Mouse (Mus musculus) kidney, adult 2 months (tissue): ENCODE measurements at regions not wholly inside any gene's neighbourhood (a gene's known extent, or its start where the extent isn't known, plus 50 kb on each side); places are given as distances from the start of the nearest gene placed in this dataset.

Experiments
- DNase-seq: peaks from one replicate; pipeline ENCODE4 v3.0.0; 2021
- H3K27ac ChIP-seq: fragments of 200-500 bp; 2 replicates; pipeline ENCODE4 v1.5.1; 2012; ENCODE audit warnings: low read depth, low read length, control low read depth, inconsistent platforms; ENCODE audit not compliant: insufficient read depth
- H3K27me3 ChIP-seq: fragments of 200-500 bp; replicated peaks from 2 replicates; pipeline ENCODE4 v1.6.1; 2012; ENCODE audit warnings: mild to moderate bottlenecking, moderate library complexity, low read length, inconsistent platforms; ENCODE audit not compliant: control insufficient read depth, insufficient read depth
- H3K36me3 ChIP-seq: fragments of 200-500 bp; 2 replicates; pipeline ENCODE4 v1.6.1; 2012; ENCODE audit warnings: mild to moderate bottlenecking, moderate library complexity, low read length, inconsistent platforms; ENCODE audit not compliant: control insufficient read depth, insufficient read depth
- H3K4me1 ChIP-seq: fragments of 200-500 bp; 2 replicates; pipeline ENCODE4 v1.6.1; 2011; ENCODE audit warnings: low read length; ENCODE audit not compliant: control insufficient read depth, insufficient read depth
- H3K4me3 ChIP-seq: fragments of 200-500 bp; 2 replicates; pipeline ENCODE4 v1.5.1; 2011; ENCODE audit warnings: mild to moderate bottlenecking, low read depth, low read length, control low read depth; ENCODE audit not compliant: insufficient read depth
- CTCF ChIP-seq: fragments of 200-500 bp; conservative IDR thresholded peaks from 2 replicates; pipeline ENCODE4 v1.5.1; 2011; ENCODE audit warnings: low read depth, mild to moderate bottlenecking, control low read depth, low read length, moderate library complexity, mixed read lengths; ENCODE audit not compliant: insufficient read depth, insufficient read length
- POLR2A ChIP-seq: fragments of 200-500 bp; IDR thresholded peaks from one replicate; pipeline ENCODE4 v1.6.1; 2011; ENCODE audit warnings: low read depth, low read length, control low read depth
- WGBS: fragments of 180-500 bp; shearing (Covaris S2); methylation state at CpG from one replicate; pipeline ENCODE4 v1.1.7; 2018; 5-methylcytosine and 5-hydroxymethylcytosine counted together

DNA sequence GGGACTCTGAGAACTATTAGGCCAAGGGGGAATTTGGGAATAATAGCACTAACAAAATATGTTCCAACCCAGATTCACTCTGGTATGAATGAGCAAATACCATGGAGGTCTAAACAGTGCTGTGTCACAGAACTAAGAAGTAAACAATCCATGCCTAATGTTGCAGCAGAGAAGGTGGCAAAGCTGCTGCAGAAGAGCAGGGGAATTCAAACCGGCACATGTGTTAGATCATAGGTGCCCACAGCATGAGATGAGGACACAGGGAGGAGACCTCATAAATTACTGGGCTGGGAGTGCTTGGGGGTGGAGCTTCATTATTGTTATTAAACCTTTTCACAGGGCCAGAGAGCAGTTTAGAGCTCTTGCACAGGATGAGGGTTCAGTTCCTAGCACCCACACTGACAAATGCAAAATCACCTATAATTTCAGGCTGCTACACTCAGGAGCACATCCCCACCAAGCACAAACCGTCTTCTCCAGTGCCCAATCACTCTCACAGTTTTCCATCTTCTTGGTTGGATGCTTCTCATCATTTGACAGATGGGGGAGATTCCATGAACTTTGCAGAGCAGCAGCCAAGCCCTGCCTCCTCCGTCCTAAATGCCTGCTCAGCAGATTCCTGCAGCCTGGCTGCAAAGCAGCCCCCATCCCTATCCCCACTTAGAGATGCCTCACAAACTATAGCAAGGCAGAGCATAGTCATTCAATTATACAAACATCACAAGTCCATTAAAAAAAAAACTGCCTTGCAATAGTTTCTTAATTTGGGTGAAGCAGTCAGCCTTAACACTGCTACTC is 79.0 kb upstream of the Rarb start:
- H3K4me1 ChIP-seq: no peaks in the 10 kb centered on the region
- H3K4me3 ChIP-seq: no peak overlapping the region
- TF ChIP-seq CTCF: no peak
- TF ChIP-seq POLR2A: no peak
- H3K27me3 ChIP-seq: no peaks in the 10 kb centered on the region
- DNase-seq: no peak
- H3K27ac ChIP-seq: no peak overlapping the region
- 19% methylated on average over 3 of the region's 3 CpGs for WGBS
- H3K36me3 ChIP-seq: no peaks in the 10 kb centered on the region

DNA sequence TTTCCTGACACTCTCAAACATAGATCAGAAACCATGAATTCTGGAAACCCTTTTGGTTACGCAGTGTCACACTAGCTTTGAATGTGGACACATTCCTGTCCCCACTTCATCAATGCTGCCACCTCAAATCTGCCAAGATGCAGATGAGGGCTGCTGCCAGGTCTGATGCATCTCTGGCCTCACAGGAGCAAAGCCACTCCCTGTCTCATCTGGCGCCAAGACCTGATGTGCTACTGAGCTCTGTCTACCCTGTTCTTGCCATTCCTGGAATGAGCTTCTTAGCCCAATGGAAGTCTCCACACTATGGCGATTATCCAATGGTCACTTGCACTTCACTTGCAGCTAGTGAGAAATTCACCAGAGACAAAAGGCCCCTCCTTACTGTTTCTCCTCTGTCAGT is 78.0 kb upstream of the Rarb start:
- TF ChIP-seq CTCF: no peak
- no peak for TF ChIP-seq POLR2A
- WGBS: 86% methylated on average over 3 of the region's 3 CpGs
- no peak overlapping the region for H3K4me3 ChIP-seq
- H3K36me3 ChIP-seq: no peaks in the 10 kb centered on the region
- H3K27ac ChIP-seq: no peak overlapping the region
- no peaks in the 10 kb centered on the region for H3K4me1 ChIP-seq
- no peaks in the 10 kb centered on the region for H3K27me3 ChIP-seq
- no peak for DNase-seq

GRCm38 (mm10) chr14:16881249-16881648 is 62.3 kb upstream of the Rarb start:
- Histone ChIP-seq H3K27ac (no peak overlapping the region), H3K4me3 (no peak overlapping the region), H3K4me1 (no peaks in the 10 kb centered on the region), H3K27me3 (no peaks in the 10 kb centered on the region), H3K36me3 (no peaks in the 10 kb centered on the region)
- 78% methylated on average over 3 of the region's 3 CpGs for WGBS
- TF ChIP-seq POLR2A: no peak
- no peak for TF ChIP-seq CTCF
- DNase-seq: no peak

- peak; percentile 79 for DNase-seq
- Histone ChIP-seq H3K27ac (peak overlapping the region; percentile 80), H3K36me3 (no peaks in the 10 kb centered on the region), H3K27me3 (no peaks in the 10 kb centered on the region), H3K4me3 (no peak overlapping the region), H3K4me1 (peaks cover 3% of the 10 kb centered on the region; the same call in 1 of the 2 replicates)
- 54% methylated on average over 2 of the region's 2 CpGs for WGBS
- TF ChIP-seq CTCF (no peak), POLR2A (no peak)
Measured at GRCm38 (mm10) chr14:16869221-16869620, 50.3 kb upstream of the Rarb start.
